Mouse (Mus musculus) neural tube, embryonic 11.5 days (tissue): ENCODE measurements around the gene Mrpl55. TPM values are rescaled to one million over a fixed set of nuclear protein-coding genes. Genes with fewer than 3 reads are reported as not detected.

Experiments used
- ATAC-seq: fragments of 200-750 bp; cut with Nextera tagmentation; 2 replicates; pipeline ENCODE4 v1.8.0; 2017; ENCODE audit warnings: moderate number of reproducible peaks, mild to moderate bottlenecking, moderate TSS enrichment, moderate library complexity; ENCODE audit not compliant: insufficient read depth, low FRiP score, low TSS enrichment
- DNase-seq: peaks from one replicate; pipeline ENCODE4 v3.0.0-alpha.2; 2015; ENCODE audit warnings: low spot score
- H3K27ac ChIP-seq: fragments of 300-500 bp; sonication (generic); 2 replicates; pipeline ENCODE4 v1.5.1; 2014; ENCODE audit warnings: low read depth, mild to moderate bottlenecking, low read length
- H3K27me3 ChIP-seq: fragments of 300-500 bp; sonication (generic); 2 replicates; pipeline ENCODE4 v1.6.1; 2014; ENCODE audit warnings: mild to moderate bottlenecking, low read length, mixed read lengths; ENCODE audit not compliant: control insufficient read depth, insufficient read depth
- H3K36me3 ChIP-seq: fragments of 300-500 bp; sonication (generic); 2 replicates; pipeline ENCODE4 v1.6.1; 2014; ENCODE audit warnings: mild to moderate bottlenecking, low read length, moderate library complexity, mixed read lengths; ENCODE audit not compliant: control insufficient read depth, insufficient read depth
- H3K4me1 ChIP-seq: fragments of 300-500 bp; sonication (generic); 2 replicates; pipeline ENCODE4 v1.6.1; 2014; ENCODE audit warnings: low read length, mixed read lengths; ENCODE audit not compliant: control insufficient read depth, insufficient read depth
- H3K4me2 ChIP-seq: fragments of 300-500 bp; sonication (generic); 2 replicates; pipeline ENCODE4 v1.6.1; 2014; ENCODE audit warnings: low read depth, mild to moderate bottlenecking, moderate library complexity
- H3K4me3 ChIP-seq: fragments of 300-500 bp; sonication (generic); 2 replicates; pipeline ENCODE4 v1.5.1; 2014; ENCODE audit warnings: low read depth, low read length
- H3K9ac ChIP-seq: fragments of 300-500 bp; sonication (generic); 2 replicates; pipeline ENCODE4 v1.6.1; 2014; ENCODE audit warnings: mild to moderate bottlenecking, low read length
- H3K9me3 ChIP-seq: fragments of 300-500 bp; sonication (generic); 2 replicates; pipeline ENCODE4 v1.6.1; 2016; ENCODE audit warnings: low read length; ENCODE audit not compliant: control insufficient read depth
- WGBS: fragments of 180-500 bp; shearing (Covaris S2); extraction: QIAGEN DNeasy Blood & Tissue Kit; methylation state at CpG from one replicate; pipeline ENCODE4 v1.1.7; 2014; 5-methylcytosine and 5-hydroxymethylcytosine counted together
- polyA plus RNA-seq: library from polyadenylated mRNA; unstranded; fragments of >200 nt; fragmentation: Nextera tagmentation; extraction: Ambion mirVana; gene quantifications from 2 replicates; pipeline ENCODE4 v1.2.1, GENCODE M21; 2014

The Mrpl55 gene
- polyA plus RNA-seq, 1 experiment from 2014 or later: 91.6 TPM

- Histone ChIP-seq H3K27me3 (no peaks in the 10 kb centered on the region), H3K36me3 (no peaks in the 10 kb centered on the region), H3K4me3 (peak within 1 kb of the TSS; percentile 58), H3K9ac (peak within 1 kb of the TSS; percentile 73), H3K9me3 (no peaks in the 10 kb centered on the region), H3K4me2 (peak within 1 kb of the TSS; percentile 70), H3K4me1 (peaks cover 3% of the 10 kb centered on the region; the same call in 1 of the 2 replicates), H3K27ac (peak within 1 kb of the TSS; percentile 88)
- DNase-seq (peak; percentile 99), ATAC-seq (peak; percentile 99)
- WGBS: 2% methylated on average over 59 of the region's 68 CpGs
Measured at GRCm38 (mm10) chr11:59163255-59164236, 38.7 kb upstream of the Mrpl55 start, which contains the start of gene Iba57. TSS of gene Iba57 (minus strand) at chr11:59163739.

GRCm38 (mm10) chr11:59164384-59164783 lies 37.9 kb upstream of the Mrpl55 start:
- Histone ChIP-seq H3K36me3 (no peaks in the 10 kb centered on the region), H3K27me3 (no peaks in the 10 kb centered on the region), H3K9ac (peak overlapping the region; percentile 32; the same call in 1 of the 2 replicates), H3K4me3 (no peak overlapping the region; the same call in 1 of the 2 replicates), H3K4me2 (peak overlapping the region; percentile 70), H3K9me3 (no peaks in the 10 kb centered on the region), H3K4me1 (peaks cover 3% of the 10 kb centered on the region; the same call in 1 of the 2 replicates), H3K27ac (0 out of 2 replicates have a peak overlapping the region, but pooled peaks have one; percentile 88)
- ATAC-seq (no peak), DNase-seq (no peak)
- WGBS: 84% methylated on average over 9 of the region's 9 CpGs

GRCm38 (mm10) chr11:59165616-59166241 lies 36.6 kb upstream of the Mrpl55 start:
- 64% methylated on average over 2 of the region's 2 CpGs for WGBS
- no peak for DNase-seq

GRCm38 (mm10) chr11:59169807-59170206 lies 32.5 kb upstream of the Mrpl55 start:
- H3K9me3 ChIP-seq: no peaks in the 10 kb centered on the region
- WGBS: 71% methylated on average over 3 of the region's 3 CpGs
- no peak overlapping the region for H3K4me3 ChIP-seq
- peaks cover 6% of the 10 kb centered on the region for H3K27me3 ChIP-seq
- H3K4me2 ChIP-seq: no peak overlapping the region
- ATAC-seq (no peak), DNase-seq (no peak)
- no peak overlapping the region for H3K9ac ChIP-seq
- H3K27ac ChIP-seq: no peak overlapping the region
- H3K36me3 ChIP-seq: no peaks in the 10 kb centered on the region
- H3K4me1 ChIP-seq: no peaks in the 10 kb centered on the region

More at GRCm38 (mm10) chr11:59165616-59166241, 36.6 kb upstream of the Mrpl55 start:
- Histone ChIP-seq H3K27ac (no peak overlapping the region), H3K9ac (no peak overlapping the region), H3K4me2 (no peak overlapping the region), H3K27me3 (no peaks in the 10 kb centered on the region), H3K4me1 (peaks cover 3% of the 10 kb centered on the region; the same call in 1 of the 2 replicates), H3K36me3 (no peaks in the 10 kb centered on the region), H3K9me3 (no peaks in the 10 kb centered on the region), H3K4me3 (no peak overlapping the region)
- ATAC-seq: no peak

GRCm38 (mm10) chr11:59170549-59170948 lies 31.7 kb upstream of the Mrpl55 start:
- H3K4me2 ChIP-seq: no peak overlapping the region
- WGBS: 79% methylated on average over 4 of the region's 4 CpGs
- H3K27me3 ChIP-seq: peaks cover 14% of the 10 kb centered on the region
- no peak overlapping the region for H3K9ac ChIP-seq
- DNase-seq: no peak
- H3K27ac ChIP-seq: no peak overlapping the region
- no peaks in the 10 kb centered on the region for H3K4me1 ChIP-seq
- no peak overlapping the region for H3K4me3 ChIP-seq
- no peaks in the 10 kb centered on the region for H3K36me3 ChIP-seq
- no peak for ATAC-seq
- no peaks in the 10 kb centered on the region for H3K9me3 ChIP-seq

GRCm38 (mm10) chr11:59174189-59174838 lies 28.0 kb upstream of the Mrpl55 start:
- Histone ChIP-seq H3K9ac (no peak overlapping the region), H3K27ac (no peak overlapping the region), H3K9me3 (no peaks in the 10 kb centered on the region), H3K27me3 (peaks cover 48% of the 10 kb centered on the region), H3K4me2 (no peak overlapping the region), H3K36me3 (no peaks in the 10 kb centered on the region), H3K4me1 (no peaks in the 10 kb centered on the region), H3K4me3 (no peak overlapping the region)
- ATAC-seq (no peak), DNase-seq (no peak)
- WGBS: 65% methylated on average over 6 of the region's 6 CpGs

- ATAC-seq (no peak), DNase-seq (no peak)
- Histone ChIP-seq H3K9ac (no peak overlapping the region), H3K9me3 (no peaks in the 10 kb centered on the region), H3K4me2 (no peak overlapping the region), H3K27me3 (peaks cover 48% of the 10 kb centered on the region), H3K36me3 (no peaks in the 10 kb centered on the region), H3K27ac (no peak overlapping the region), H3K4me1 (no peaks in the 10 kb centered on the region), H3K4me3 (no peak overlapping the region)
- 3% methylated on average over 45 of the region's 48 CpGs for WGBS
Measured at GRCm38 (mm10) chr11:59176475-59176874, 25.8 kb upstream of the Mrpl55 start.

GRCm38 (mm10) chr11:59176921-59177320 lies 25.4 kb upstream of the Mrpl55 start:
- Histone ChIP-seq H3K27ac (no peak overlapping the region), H3K4me1 (no peaks in the 10 kb centered on the region), H3K4me3 (no peak overlapping the region), H3K27me3 (peaks cover 48% of the 10 kb centered on the region), H3K36me3 (no peaks in the 10 kb centered on the region), H3K9me3 (no peaks in the 10 kb centered on the region), H3K4me2 (no peak overlapping the region), H3K9ac (no peak overlapping the region)
- ATAC-seq: no peak
- DNase-seq: no peak
- WGBS: 8% methylated on average over 30 of the region's 34 CpGs
